Mouse (Mus musculus) stomach, postnatal 0 days (tissue): ENCODE measurements around the gene Slc4a4. TPM values are rescaled to one million over a fixed set of nuclear protein-coding genes. Genes with fewer than 3 reads are reported as not detected.

Experiments
- ATAC-seq: fragments of 200-750 bp; cut with Nextera tagmentation; 2 replicates; pipeline ENCODE4 v1.8.0; 2017; ENCODE audit not compliant: low FRiP score, low TSS enrichment
- DNase-seq: peaks from one replicate; pipeline ENCODE4 v3.0.0-alpha.2; 2016; ENCODE audit warnings: low spot score
- H3K27ac ChIP-seq: fragments of 300-500 bp; sonication (generic); replicated peaks from 2 replicates; pipeline ENCODE4 v1.5.1; 2014; ENCODE audit warnings: mild to moderate bottlenecking, control low read depth
- H3K27me3 ChIP-seq: fragments of 300-500 bp; sonication (generic); 2 replicates; pipeline ENCODE4 v1.6.1; 2014; ENCODE audit warnings: low read length; ENCODE audit not compliant: control insufficient read depth, insufficient read depth
- H3K36me3 ChIP-seq: fragments of 300-500 bp; sonication (generic); 2 replicates; pipeline ENCODE4 v1.6.1; 2014; ENCODE audit warnings: low read length, mixed read lengths; ENCODE audit not compliant: control insufficient read depth, insufficient read depth
- H3K4me1 ChIP-seq: fragments of 300-500 bp; sonication (generic); replicated peaks from 2 replicates; pipeline ENCODE4 v1.6.1; 2014; ENCODE audit warnings: antibody characterized with exemption; ENCODE audit not compliant: control insufficient read depth, insufficient read depth
- H3K4me2 ChIP-seq: fragments of 300-500 bp; sonication (generic); replicated peaks from 2 replicates; pipeline ENCODE4 v1.6.1; 2014; ENCODE audit warnings: low read depth, mild to moderate bottlenecking, control low read depth, moderate library complexity
- H3K4me3 ChIP-seq: fragments of 300-500 bp; sonication (generic); 2 replicates; pipeline ENCODE4 v1.5.1; 2014; ENCODE audit warnings: low read depth, low read length, control low read depth
- H3K9ac ChIP-seq: fragments of 300-500 bp; sonication (generic); 2 replicates; pipeline ENCODE4 v1.6.1; 2014; ENCODE audit warnings: mild to moderate bottlenecking, low read length, control low read depth, mixed read lengths
- H3K9me3 ChIP-seq: fragments of 300-500 bp; sonication (generic); 2 replicates; pipeline ENCODE4 v1.6.1; 2016; ENCODE audit warnings: low read length; ENCODE audit not compliant: control insufficient read depth
- CTCF ChIP-seq: IDR thresholded peaks from 2 replicates; pipeline ENCODE4 v1.5.1; 2016; ENCODE audit warnings: antibody characterized with exemption, low read depth, mild to moderate bottlenecking, moderate library complexity
- EP300 ChIP-seq: optimal IDR thresholded peaks from 2 replicates; pipeline ENCODE3; 2016; ENCODE audit warnings: antibody characterized with exemption
- WGBS: fragments of 180-500 bp; shearing (Covaris S2); extraction: QIAGEN DNeasy Blood & Tissue Kit; methylation state at CpG from one replicate; pipeline ENCODE4 v1.1.7; 2014; 5-methylcytosine and 5-hydroxymethylcytosine counted together
- polyA plus RNA-seq: library from polyadenylated mRNA; unstranded; fragments of >200 nt; fragmentation: Nextera tagmentation; extraction: Ambion mirVana; gene quantifications from 2 replicates; pipeline ENCODE4 v1.2.1, GENCODE M21; 2015

Gene Slc4a4
- polyA plus RNA-seq, 1 experiment from 2014 or later, result 6.3 TPM

GRCm38 (mm10) chr5:89043846-89044245 is 157.2 kb downstream of the Slc4a4 start:
- Histone ChIP-seq H3K4me3 (no peak overlapping the region), H3K4me2 (no peak overlapping the region), H3K36me3 (no peaks in the 10 kb centered on the region), H3K4me1 (no peaks in the 10 kb centered on the region), H3K9me3 (no peaks in the 10 kb centered on the region), H3K27ac (no peak overlapping the region), H3K27me3 (no peaks in the 10 kb centered on the region), H3K9ac (no peak overlapping the region)
- DNase-seq (no peak), ATAC-seq (no peak)
- WGBS, result 43% methylated on average over 5 of the region's 5 CpGs
- TF ChIP-seq CTCF (no peak), EP300 (no peak)

- no peaks in the 10 kb centered on the region for H3K9me3 ChIP-seq
- no peak for DNase-seq
- no peak for ATAC-seq
- WGBS, result 85% methylated on average over 5 of the region's 5 CpGs
- H3K9ac ChIP-seq, result no peak overlapping the region
- H3K4me3 ChIP-seq, result no peak overlapping the region
- no peak overlapping the region for H3K4me2 ChIP-seq
- no peaks in the 10 kb centered on the region for H3K4me1 ChIP-seq
- no peaks in the 10 kb centered on the region for H3K36me3 ChIP-seq
- no peak overlapping the region for H3K27ac ChIP-seq
- TF ChIP-seq CTCF, result no peak
- TF ChIP-seq EP300, result no peak
- no peaks in the 10 kb centered on the region for H3K27me3 ChIP-seq
Measured at GRCm38 (mm10) chr5:89044801-89045200, 158.2 kb downstream of the Slc4a4 start.

- WGBS, result 77% methylated on average over 5 of the region's 5 CpGs
- Histone ChIP-seq H3K4me3 (no peak overlapping the region), H3K4me1 (no peaks in the 10 kb centered on the region), H3K4me2 (no peak overlapping the region), H3K27me3 (no peaks in the 10 kb centered on the region), H3K36me3 (no peaks in the 10 kb centered on the region), H3K9ac (no peak overlapping the region), H3K27ac (no peak overlapping the region), H3K9me3 (no peaks in the 10 kb centered on the region)
- no peak for DNase-seq
- TF ChIP-seq EP300 (no peak), CTCF (no peak)
- no peak for ATAC-seq
Measured at GRCm38 (mm10) chr5:89051577-89051976, 165.0 kb downstream of the Slc4a4 start.

- Histone ChIP-seq H3K4me3 (no peak overlapping the region), H3K27ac (no peak overlapping the region), H3K9me3 (no peaks in the 10 kb centered on the region), H3K27me3 (no peaks in the 10 kb centered on the region), H3K4me2 (no peak overlapping the region), H3K9ac (no peak overlapping the region), H3K4me1 (no peaks in the 10 kb centered on the region), H3K36me3 (no peaks in the 10 kb centered on the region)
- no peak for DNase-seq
- TF ChIP-seq CTCF (no peak), EP300 (no peak)
- ATAC-seq, result no peak
- WGBS, result 93% methylated on average over 5 of the region's 5 CpGs
Measured at GRCm38 (mm10) chr5:89052230-89052629, 165.6 kb downstream of the Slc4a4 start.

GRCm38 (mm10) chr5:89055656-89056055 is 169.0 kb downstream of the Slc4a4 start:
- H3K36me3 ChIP-seq, result no peaks in the 10 kb centered on the region
- TF ChIP-seq CTCF (no peak), EP300 (no peak)
- H3K4me1 ChIP-seq, result no peaks in the 10 kb centered on the region
- no peaks in the 10 kb centered on the region for H3K27me3 ChIP-seq
- H3K27ac ChIP-seq, result no peak overlapping the region
- DNase-seq (no peak), ATAC-seq (no peak)
- no peak overlapping the region for H3K9ac ChIP-seq
- 89% methylated on average over 3 of the region's 3 CpGs for WGBS
- no peak overlapping the region for H3K4me3 ChIP-seq
- H3K9me3 ChIP-seq, result no peaks in the 10 kb centered on the region
- H3K4me2 ChIP-seq, result no peak overlapping the region

GRCm38 (mm10) chr5:89056370-89056769 is 169.8 kb downstream of the Slc4a4 start:
- Histone ChIP-seq H3K36me3 (no peaks in the 10 kb centered on the region), H3K4me3 (no peak overlapping the region), H3K4me2 (no peak overlapping the region), H3K27me3 (no peaks in the 10 kb centered on the region), H3K9me3 (no peaks in the 10 kb centered on the region), H3K9ac (no peak overlapping the region), H3K27ac (no peak overlapping the region), H3K4me1 (no peaks in the 10 kb centered on the region)
- DNase-seq (no peak), ATAC-seq (no peak)
- 90% methylated on average over 2 of the region's 2 CpGs for WGBS
- TF ChIP-seq CTCF (no peak), EP300 (no peak)
